Mouse (Mus musculus): ENCODE results near the gene Hnrnpul2.

DNA sequence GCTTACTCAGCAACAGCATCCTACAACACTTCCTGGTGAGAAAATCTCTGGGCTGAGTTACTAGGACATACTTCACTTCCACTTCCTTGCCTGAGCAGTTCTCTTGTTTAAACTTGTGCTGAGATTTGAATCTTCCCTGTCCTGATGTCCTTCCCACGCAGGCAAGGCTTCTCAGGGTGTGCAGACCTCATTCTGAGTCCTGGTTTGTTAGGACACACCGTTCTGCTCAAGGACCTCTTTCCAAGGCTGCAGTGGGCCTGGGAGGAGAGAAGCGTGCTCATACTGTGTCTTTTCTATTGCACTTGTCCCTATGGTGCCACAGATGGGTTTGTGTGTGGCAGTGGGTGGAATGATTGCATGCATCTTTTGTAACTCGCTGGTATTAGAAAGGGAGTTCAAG lies 13.2 kb downstream of the Hnrnpul2 start:
- TF ChIP-seq CTCF (IDR thresholded peaks at IDR 0.05; ENCODE audit: extremely low read depth, insufficient read depth, low read length) (no peak), POLR2A (IDR thresholded peaks at IDR 0.05; ENCODE audit: extremely low read depth, insufficient read depth, low read length) (no peak)

Measured in cortical plate, adult 2 months (tissue).